Mouse (Mus musculus) midbrain, embryonic 10.5 days (tissue): ENCODE measurements around the gene Rptor. TPM values are rescaled to one million over a fixed set of nuclear protein-coding genes. Genes with fewer than 3 reads are reported as not detected.

ENCODE experiments used
- DNase-seq: peaks from one replicate; pipeline ENCODE4 v3.0.0-alpha.2; 2017; ENCODE audit warnings: low spot score
- H3K27ac ChIP-seq: fragments of 300-500 bp; sonication (generic); replicated peaks from 2 replicates; pipeline ENCODE4 v1.5.1; 2016; ENCODE audit warnings: mild to moderate bottlenecking
- H3K27me3 ChIP-seq: fragments of 300-500 bp; sonication (generic); 2 replicates; pipeline ENCODE4 v1.6.1; 2016; ENCODE audit warnings: low read depth, mild to moderate bottlenecking; ENCODE audit not compliant: poor library complexity, severe bottlenecking
- H3K36me3 ChIP-seq: fragments of 300-500 bp; sonication (generic); 2 replicates; pipeline ENCODE4 v1.6.1; 2016; ENCODE audit warnings: mild to moderate bottlenecking, moderate library complexity
- H3K4me1 ChIP-seq: fragments of 300-500 bp; sonication (generic); 2 replicates; pipeline ENCODE4 v1.6.1; 2016
- H3K4me3 ChIP-seq: fragments of 300-500 bp; sonication (generic); 2 replicates; pipeline ENCODE4 v1.5.1; 2016; ENCODE audit warnings: mild to moderate bottlenecking, moderate library complexity
- H3K9me3 ChIP-seq: fragments of 300-500 bp; sonication (generic); replicated peaks from 2 replicates; pipeline ENCODE4 v1.6.1; 2016; ENCODE audit warnings: mild to moderate bottlenecking
- WGBS: fragments of 180-500 bp; shearing (Covaris S2); methylation state at CpG from one replicate; pipeline ENCODE4 v1.1.7; 2016; 5-methylcytosine and 5-hydroxymethylcytosine counted together
- polyA plus RNA-seq: library from polyadenylated mRNA; unstranded; fragments of >200 nt; fragmentation: Nextera tagmentation; extraction: Ambion mirVana; gene quantifications from 2 replicates; pipeline ENCODE4 v1.2.1, GENCODE M21; 2016

Gene Rptor
- polyA plus RNA-seq, 1 experiment from 2014 or later, result 11.0 TPM

DNA sequence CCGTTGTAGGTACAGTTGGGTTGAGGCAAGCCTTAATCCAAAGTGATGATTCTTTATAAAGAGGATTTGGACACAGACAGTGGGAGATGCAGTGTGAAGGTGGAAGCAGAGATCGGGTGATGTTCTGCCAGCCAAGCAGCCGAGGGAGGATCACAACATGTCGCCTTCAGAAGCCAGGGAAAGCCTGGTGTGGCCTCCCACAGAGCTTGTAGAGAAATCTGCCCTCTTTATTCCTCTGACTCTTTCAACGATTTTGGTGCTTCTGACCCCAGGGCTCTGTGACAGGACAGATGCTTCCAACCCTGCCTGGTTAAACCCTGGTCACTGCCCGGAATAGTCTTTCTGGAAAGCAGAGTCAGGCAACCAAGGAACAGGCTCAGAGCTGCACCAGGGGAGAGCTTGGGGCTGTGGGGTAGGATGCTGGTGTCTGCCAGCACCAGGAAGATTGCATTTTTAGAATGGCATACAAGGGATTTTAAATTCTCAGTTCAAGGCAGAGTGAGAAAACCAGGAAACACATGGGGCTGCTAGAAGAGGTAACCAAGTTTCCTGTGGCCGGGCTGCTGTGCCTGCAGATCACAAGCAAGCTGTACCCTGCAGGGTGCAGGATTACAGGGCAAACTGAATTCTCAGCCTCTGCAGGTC is 304.4 kb downstream of the Rptor start:
- H3K27ac ChIP-seq, result no peak overlapping the region
- no peaks in the 10 kb centered on the region for H3K27me3 ChIP-seq
- H3K9me3 ChIP-seq, result no peaks in the 10 kb centered on the region
- WGBS, result 28% methylated on average over 7 of the region's 7 CpGs
- no peak overlapping the region for H3K4me3 ChIP-seq
- H3K36me3 ChIP-seq, result no peaks in the 10 kb centered on the region
- DNase-seq, result no peak
- H3K4me1 ChIP-seq, result peaks cover 28% of the 10 kb centered on the region

DNA sequence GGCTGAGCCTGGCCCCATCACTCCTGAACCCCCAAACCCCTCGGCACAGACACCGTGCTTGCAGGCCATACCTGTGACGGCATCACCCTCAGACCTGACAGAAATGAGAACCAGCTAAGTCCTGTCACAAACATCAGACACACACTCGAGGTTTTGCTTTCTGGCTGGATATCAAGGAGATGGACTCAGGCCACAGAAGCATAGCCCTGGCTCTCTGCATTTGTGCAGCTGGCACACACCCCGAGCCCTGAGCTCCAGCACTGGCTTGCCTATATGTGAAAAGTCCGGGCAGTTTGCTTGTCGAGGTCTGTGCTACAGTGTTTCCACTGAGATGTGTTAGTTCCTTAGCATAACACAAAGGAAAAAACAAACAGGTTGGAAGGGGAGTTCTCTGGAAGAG is 305.0 kb downstream of the Rptor start:
- 43% methylated on average over 7 of the region's 7 CpGs for WGBS
- Histone ChIP-seq H3K27ac (no peak overlapping the region), H3K27me3 (no peaks in the 10 kb centered on the region), H3K36me3 (no peaks in the 10 kb centered on the region), H3K4me1 (peaks cover 32% of the 10 kb centered on the region), H3K9me3 (no peaks in the 10 kb centered on the region), H3K4me3 (no peak overlapping the region)
- no peak for DNase-seq

DNA sequence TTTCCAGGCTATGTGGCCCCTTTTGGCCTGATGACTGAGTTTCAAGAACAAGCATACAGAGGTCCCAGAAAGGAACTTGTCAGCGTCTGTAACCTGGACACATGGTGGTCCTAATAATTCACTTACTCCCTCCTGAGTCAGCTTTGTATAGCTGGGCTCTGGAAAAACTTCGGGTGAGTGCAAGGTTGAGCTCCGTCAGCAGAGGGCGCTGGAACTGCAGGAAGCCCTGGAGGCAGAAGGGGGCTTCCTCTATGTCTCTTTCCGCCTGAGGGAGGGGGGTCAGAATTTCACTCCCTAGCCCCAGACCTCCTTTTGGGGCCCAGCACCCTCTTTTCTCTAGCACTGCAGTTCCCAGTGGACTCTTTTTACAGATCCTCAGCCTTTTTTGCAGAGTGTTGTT is 306.7 kb downstream of the Rptor start:
- H3K4me1 ChIP-seq, result peaks cover 46% of the 10 kb centered on the region
- peak overlapping the region; percentile 22 for H3K4me3 ChIP-seq
- no peaks in the 10 kb centered on the region for H3K36me3 ChIP-seq
- H3K27ac ChIP-seq, result peak overlapping the region; percentile 53
- DNase-seq, result peak; percentile 80
- WGBS, result 1% methylated on average over 5 of the region's 5 CpGs
- no peaks in the 10 kb centered on the region for H3K27me3 ChIP-seq
- no peaks in the 10 kb centered on the region for H3K9me3 ChIP-seq

- 12% methylated on average over 7 of the region's 7 CpGs for WGBS
- Histone ChIP-seq H3K4me3 (peak overlapping the region; percentile 97), H3K36me3 (peaks cover 26% of the 10 kb centered on the region), H3K27me3 (no peaks in the 10 kb centered on the region), H3K4me1 (peaks cover 48% of the 10 kb centered on the region), H3K27ac (peak overlapping the region; percentile 96), H3K9me3 (no peaks in the 10 kb centered on the region)
- DNase-seq, result no peak
Observed at GRCm38 (mm10) chr11:119912845-119913244, 310.1 kb downstream of the Rptor start.

GRCm38 (mm10) chr11:119913291-119913934 is 310.7 kb downstream of the Rptor start, which contains the start of gene Chmp6:
Gene Chmp6, plus strand, starts transcription at chr11:119913441.
- peak; percentile 88 for DNase-seq
- H3K4me3 ChIP-seq, result peak within 1 kb of the TSS; percentile 97
- H3K4me1 ChIP-seq, result peaks cover 48% of the 10 kb centered on the region
- WGBS, result under 1% methylated on average over 48 of the region's 48 CpGs
- H3K36me3 ChIP-seq, result peaks cover 32% of the 10 kb centered on the region
- H3K27ac ChIP-seq, result peak within 1 kb of the TSS; percentile 96
- no peaks in the 10 kb centered on the region for H3K9me3 ChIP-seq
- no peaks in the 10 kb centered on the region for H3K27me3 ChIP-seq

- no peaks in the 10 kb centered on the region for H3K27me3 ChIP-seq
- peaks cover 46% of the 10 kb centered on the region for H3K4me1 ChIP-seq
- H3K27ac ChIP-seq, result peak overlapping the region; percentile 96
- H3K9me3 ChIP-seq, result no peaks in the 10 kb centered on the region
- peak overlapping the region; percentile 97 for H3K4me3 ChIP-seq
- DNase-seq, result no peak
- H3K36me3 ChIP-seq, result peaks cover 37% of the 10 kb centered on the region
- 0% methylated on average over 26 of the region's 26 CpGs for WGBS
Observed at GRCm38 (mm10) chr11:119913935-119914314, 311.2 kb downstream of the Rptor start.

DNA sequence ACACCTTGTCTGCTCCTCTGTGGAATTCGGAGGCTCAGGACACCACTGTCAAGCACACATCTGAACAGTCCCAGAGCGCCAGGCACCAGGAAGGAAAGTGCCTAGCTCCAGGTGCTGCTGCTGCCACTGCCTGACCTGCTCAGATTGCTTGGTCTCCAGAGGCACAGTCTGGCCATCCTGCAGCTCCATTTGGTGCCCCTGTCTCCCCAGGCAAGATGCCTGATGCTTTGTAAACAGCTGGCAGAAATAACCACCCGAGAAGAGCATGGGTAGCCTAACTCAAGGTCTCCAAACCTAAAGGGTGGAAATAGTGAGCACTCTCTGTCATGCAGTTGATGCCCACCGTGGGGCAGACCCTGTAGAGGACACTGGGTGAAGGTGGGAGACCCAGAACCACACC is 311.7 kb downstream of the Rptor start:
- H3K4me1 ChIP-seq, result peaks cover 41% of the 10 kb centered on the region
- H3K9me3 ChIP-seq, result no peaks in the 10 kb centered on the region
- WGBS, result 20% methylated on average over 4 of the region's 4 CpGs
- H3K27me3 ChIP-seq, result no peaks in the 10 kb centered on the region
- H3K4me3 ChIP-seq, result peak overlapping the region; percentile 97
- peak overlapping the region; percentile 96 for H3K27ac ChIP-seq
- DNase-seq, result no peak
- H3K36me3 ChIP-seq, result peaks cover 42% of the 10 kb centered on the region

DNA sequence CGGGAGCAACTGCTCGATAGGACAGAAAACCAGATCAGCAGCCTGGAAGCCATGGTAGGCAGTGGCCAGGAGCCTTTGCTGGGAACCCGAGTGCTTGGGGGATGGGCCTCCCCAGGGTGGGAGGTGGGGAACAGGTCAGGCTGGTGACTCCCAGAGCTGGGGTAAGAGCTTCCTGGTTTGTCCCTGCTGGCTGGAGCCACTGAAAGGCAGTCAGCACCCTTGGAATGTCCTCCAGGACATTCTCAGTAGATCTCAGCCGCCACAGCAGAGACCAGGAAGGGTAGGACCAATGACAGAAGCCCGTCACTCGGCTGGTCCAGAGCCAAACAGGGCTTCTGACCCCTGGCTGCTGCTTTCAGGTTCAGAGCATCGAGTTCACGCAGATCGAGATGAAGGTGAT is 313.0 kb downstream of the Rptor start:
- peak overlapping the region; percentile 97; the same call in 1 of the 2 replicates for H3K4me3 ChIP-seq

GRCm38 (mm10) chr11:119916102-119916790 is 313.5 kb downstream of the Rptor start:
- no peaks in the 10 kb centered on the region for H3K9me3 ChIP-seq
- H3K27me3 ChIP-seq, result no peaks in the 10 kb centered on the region
- WGBS, result 92% methylated on average over 15 of the region's 15 CpGs
- H3K4me3 ChIP-seq, result 0 out of 2 replicates have a peak overlapping the region, but pooled peaks have one; percentile 97
- no peak overlapping the region; the same call in 1 of the 2 replicates for H3K27ac ChIP-seq
- peaks cover 38% of the 10 kb centered on the region for H3K4me1 ChIP-seq
- DNase-seq, result no peak
- peaks cover 55% of the 10 kb centered on the region for H3K36me3 ChIP-seq

More for the DNA sequence above, 313.0 kb downstream of the Rptor start:
- peaks cover 55% of the 10 kb centered on the region for H3K36me3 ChIP-seq
- peak overlapping the region; percentile 46; the same call in 1 of the 2 replicates for H3K27ac ChIP-seq
- H3K27me3 ChIP-seq, result no peaks in the 10 kb centered on the region
- no peak for DNase-seq
- WGBS, result 91% methylated on average over 9 of the region's 9 CpGs
- no peaks in the 10 kb centered on the region for H3K9me3 ChIP-seq
- H3K4me1 ChIP-seq, result peaks cover 38% of the 10 kb centered on the region

GRCm38 (mm10) chr11:119916834-119917469 is 314.2 kb downstream of the Rptor start:
- H3K27ac ChIP-seq, result no peak overlapping the region
- H3K4me3 ChIP-seq, result no peak overlapping the region
- DNase-seq, result no peak
- peaks cover 38% of the 10 kb centered on the region for H3K4me1 ChIP-seq
- H3K36me3 ChIP-seq, result peaks cover 55% of the 10 kb centered on the region
- 94% methylated on average over 21 of the region's 21 CpGs for WGBS
- no peaks in the 10 kb centered on the region for H3K9me3 ChIP-seq
- no peaks in the 10 kb centered on the region for H3K27me3 ChIP-seq

- H3K4me1 ChIP-seq, result peaks cover 26% of the 10 kb centered on the region
- no peak overlapping the region for H3K4me3 ChIP-seq
- H3K9me3 ChIP-seq, result no peaks in the 10 kb centered on the region
- H3K27me3 ChIP-seq, result no peaks in the 10 kb centered on the region
- peaks cover 55% of the 10 kb centered on the region for H3K36me3 ChIP-seq
- no peak overlapping the region for H3K27ac ChIP-seq
- 89% methylated on average over 7 of the region's 7 CpGs for WGBS
- DNase-seq, result no peak
Observed at GRCm38 (mm10) chr11:119918521-119918920, 315.8 kb downstream of the Rptor start.

DNA sequence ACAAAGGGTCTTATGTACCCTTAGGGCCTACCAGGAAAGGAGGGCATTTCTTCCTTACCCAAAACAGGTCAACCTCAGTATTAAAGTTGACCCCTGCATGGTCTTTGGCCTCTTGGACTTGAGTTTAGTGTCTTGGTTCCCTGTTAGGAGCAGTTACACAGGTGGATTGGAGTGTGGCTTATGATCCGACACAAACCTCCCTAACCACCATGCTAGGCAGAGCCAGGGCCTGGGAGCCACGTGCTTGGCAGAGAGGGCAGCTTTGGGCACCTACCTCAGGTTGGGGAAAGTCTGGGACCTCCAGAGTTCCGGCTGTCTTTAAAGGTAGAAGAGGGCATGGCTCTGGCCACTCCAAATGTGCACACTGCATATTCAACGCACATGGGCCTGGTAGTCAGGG is 316.7 kb downstream of the Rptor start:
- no peaks in the 10 kb centered on the region for H3K27me3 ChIP-seq
- H3K4me3 ChIP-seq, result no peak overlapping the region
- DNase-seq, result no peak
- H3K27ac ChIP-seq, result no peak overlapping the region
- H3K36me3 ChIP-seq, result peaks cover 55% of the 10 kb centered on the region
- peaks cover 21% of the 10 kb centered on the region for H3K4me1 ChIP-seq
- no peaks in the 10 kb centered on the region for H3K9me3 ChIP-seq
- 89% methylated on average over 4 of the region's 4 CpGs for WGBS
